Mouse (Mus musculus) cortical plate, adult 2 months (tissue): ENCODE measurements around the gene Ddrgk1.

Experiments
- CTCF ChIP-seq: fragments of 200-500 bp; IDR thresholded peaks from 2 replicates; pipeline ENCODE4 v1.5.1; 2011; ENCODE audit warnings: mild to moderate bottlenecking, control low read depth, low read length; ENCODE audit not compliant: insufficient read depth; ENCODE audit errors: extremely low read depth
- POLR2A ChIP-seq: fragments of 200-500 bp; IDR thresholded peaks from 2 replicates; pipeline ENCODE4 v1.6.1; 2011; ENCODE audit warnings: mild to moderate bottlenecking, low read length, control low read depth; ENCODE audit not compliant: insufficient read depth; ENCODE audit errors: extremely low read depth

DNA sequence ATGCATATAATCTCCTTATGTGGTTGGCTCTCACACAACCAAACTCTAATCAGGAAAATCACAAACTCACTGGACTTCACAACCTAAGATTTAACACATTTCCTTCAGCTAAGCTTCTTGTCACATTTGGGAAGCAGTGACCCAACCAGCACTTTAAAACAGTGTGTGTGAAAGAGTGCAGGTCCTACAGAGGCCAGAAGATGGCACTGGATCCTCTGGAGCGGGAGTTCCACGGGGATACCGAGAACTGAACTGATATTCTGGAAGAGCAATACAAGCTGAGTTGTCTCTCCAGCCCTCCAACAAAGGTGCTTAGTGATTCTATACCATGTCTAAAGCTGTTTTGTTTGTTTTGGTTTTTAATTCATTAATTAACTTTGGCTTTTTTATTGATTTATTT lies 51.4 kb downstream of the Ddrgk1 start:
- peak; percentile 38 for TF ChIP-seq CTCF
- no peak for TF ChIP-seq POLR2A
